Mouse (Mus musculus) E14TG2a.4 (cell line): ENCODE measurements around the gene Llcfc1.

ENCODE experiments used
- CTCF ChIP-seq: conservative IDR thresholded peaks from 2 replicates; pipeline ENCODE4 v1.5.1; 2014; ENCODE audit warnings: low read length
- POU5F1 ChIP-seq: IDR thresholded peaks from 2 replicates; pipeline ENCODE4 v1.6.1; 2014; ENCODE audit warnings: low read length, borderline replicate concordance

- no peak for TF ChIP-seq CTCF
- no peak for TF ChIP-seq POU5F1
Observed at GRCm38 (mm10) chr6:41734719-41735470, 50.7 kb downstream of the Llcfc1 start.
